ENCODE assay signal across 11 mouse cellular contexts in the genomic region with DNA sequence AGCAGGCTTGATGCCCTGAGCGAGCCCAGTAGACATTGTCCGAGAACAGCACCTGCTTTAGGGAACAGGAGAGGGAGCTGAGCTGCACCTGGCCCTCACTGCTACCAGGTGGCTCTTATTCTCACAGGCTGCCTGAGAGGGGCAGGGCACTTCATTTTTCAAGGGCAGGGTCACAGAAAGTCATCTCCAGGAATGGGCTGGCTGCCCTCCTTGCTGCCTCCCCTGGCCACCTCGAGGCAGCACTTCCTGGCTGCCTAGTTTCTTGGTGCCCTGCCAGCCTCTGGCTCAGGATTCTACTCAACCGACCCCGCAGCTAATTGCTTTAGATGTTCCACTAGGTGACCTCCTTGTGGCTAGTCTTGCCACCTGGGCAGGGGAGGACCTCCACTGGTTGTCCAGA. TPM values are rescaled to one million over a fixed set of nuclear protein-coding genes. Genes with fewer than 3 reads are reported as not detected.
A peak's percentile ranks its signal among the peaks of the same experiment; 100 is the strongest.
DNase-seq lines count a peak whose midpoint lies in the region; ATAC-seq and TF ChIP-seq lines count a peak whose summit lies in the region.
"Had no signal": no experiment of that assay in that cellular context is flagged by ENCODE, and none has a peak within 500 bp of the region (broad histone marks: within the 10 kb centered on the region; RNA-seq: fewer than 3 reads in every experiment).

No protein-coding gene starts in this region.

- H3K36me3 ChIP-seq in heart, postnatal 0 days (replicated peaks; ENCODE audit: control insufficient read depth, insufficient read depth, low read length), result no peaks in the 10 kb centered on the region
- H3K36me3 ChIP-seq in stomach, embryonic 16.5 days (ENCODE audit: control insufficient read depth, insufficient read depth, low read length), result no peaks in the 10 kb centered on the region
- no peaks in the 10 kb centered on the region for H3K36me3 ChIP-seq in liver, embryonic 11.5 days (ENCODE audit: control insufficient read depth, insufficient read depth, low read length)
- H3K36me3 ChIP-seq: neural tube, embryonic 13.5 days had no signal

- H3K9ac ChIP-seq in heart, postnatal 0 days (replicated peaks; ENCODE audit: low read depth, low read length), result peak overlapping the region; percentile 77
- no peak overlapping the region for H3K9ac ChIP-seq in stomach, embryonic 16.5 days (ENCODE audit: low read length)
- no peak overlapping the region for H3K9ac ChIP-seq in liver, embryonic 11.5 days (ENCODE audit: low read depth, low read length)
- H3K9ac ChIP-seq: hindbrain, embryonic 14.5 days; liver, embryonic 14.5 days; neural tube, embryonic 13.5 days had no signal

- H3K9me3 ChIP-seq in heart, postnatal 0 days (replicated peaks; ENCODE audit: control insufficient read depth, low read length), result no peaks in the 10 kb centered on the region
- no peaks in the 10 kb centered on the region for H3K9me3 ChIP-seq in stomach, embryonic 16.5 days (replicated peaks; ENCODE audit: control insufficient read depth, low read length)
- H3K9me3 ChIP-seq in liver, embryonic 11.5 days (ENCODE audit: control insufficient read depth, low read length), result no peaks in the 10 kb centered on the region
- H3K9me3 ChIP-seq: neural tube, embryonic 13.5 days had no signal

- H3K4me2 ChIP-seq in heart, postnatal 0 days (ENCODE audit: low read depth, low read length), result peak overlapping the region; percentile 96
- H3K4me2 ChIP-seq in stomach, embryonic 16.5 days (ENCODE audit: low read depth, low read length), result peak overlapping the region; percentile 65
- H3K4me2 ChIP-seq in liver, embryonic 11.5 days, result no peak overlapping the region

- peak; percentile 38 for TF ChIP-seq CTCF in heart, postnatal 0 days (IDR thresholded peaks at IDR 0.05; ENCODE audit: low read depth)

- no peak for TF ChIP-seq EP300 in heart, postnatal 0 days (IDR thresholded peaks at IDR 0.05; ENCODE audit: low read depth)

- DNase-seq in ovary, postnatal 36 days (ENCODE audit: low spot score), result peak; percentile 51
- DNase-seq in ovary, postnatal 14 days (ENCODE audit: low spot score), result no peak
- DNase-seq in heart, postnatal 0 days (ENCODE audit: low spot score), result peak; percentile 89
- DNase-seq in kidney, postnatal 10 days, result peak; percentile 74
- DNase-seq in liver, embryonic 11.5 days (ENCODE audit: low spot score), result no peak
- DNase-seq in layer of hippocampus, postnatal 14 days (ENCODE audit: low spot score in 2 of 2), result no peak
- DNase-seq in ovary, adult 18-20 months (ENCODE audit: low spot score), result no peak

- WGBS in heart, postnatal 0 days, result 17% methylated on average over 5 of the region's 5 CpGs
- 43% methylated on average over 5 of the region's 5 CpGs for WGBS in stomach, embryonic 16.5 days
- 44% methylated on average over 5 of the region's 5 CpGs for WGBS in liver, embryonic 11.5 days

- H3K27ac ChIP-seq in heart, postnatal 0 days (ENCODE audit: low read depth), result peak overlapping the region; percentile 96
- no peak overlapping the region for H3K27ac ChIP-seq in stomach, embryonic 16.5 days (ENCODE audit: low read length)
- no peak overlapping the region for H3K27ac ChIP-seq in liver, embryonic 11.5 days (ENCODE audit: low read depth, low read length)
- H3K27ac ChIP-seq: hindbrain, embryonic 14.5 days; liver, embryonic 14.5 days; neural tube, embryonic 13.5 days had no signal

- H3K27me3 ChIP-seq in heart, postnatal 0 days (ENCODE audit: control insufficient read depth, insufficient read depth, low read length), result 0 out of 2 replicates have a peak, but pooled peaks cover 4% of the 10 kb centered on the region
- H3K27me3 ChIP-seq in stomach, embryonic 16.5 days (ENCODE audit: control insufficient read depth, insufficient read depth, low read length), result peaks cover 44% of the 10 kb centered on the region
- peaks cover 53% of the 10 kb centered on the region for H3K27me3 ChIP-seq in liver, embryonic 11.5 days (replicated peaks; ENCODE audit: control insufficient read depth, insufficient read depth, low read length)

- peaks cover 42% of the 10 kb centered on the region for H3K4me1 ChIP-seq in heart, postnatal 0 days (ENCODE audit: control insufficient read depth, insufficient read depth)
- peaks cover 10% of the 10 kb centered on the region for H3K4me1 ChIP-seq in stomach, embryonic 16.5 days (ENCODE audit: control insufficient read depth, insufficient read depth, low read length)
- H3K4me1 ChIP-seq in liver, embryonic 11.5 days (replicated peaks; ENCODE audit: control insufficient read depth, insufficient read depth, low read length), result peaks cover 9% of the 10 kb centered on the region

- peak; percentile 36 for ATAC-seq in heart, postnatal 0 days (ENCODE audit: insufficient read depth, low read depth)
- peak; percentile 2; the same call in 1 of the 2 replicates for ATAC-seq in stomach, embryonic 16.5 days (ENCODE audit: insufficient read depth, low FRiP score)
- no peak for ATAC-seq in liver, embryonic 11.5 days (replicated peaks; ENCODE audit: low FRiP score)

- peak overlapping the region; percentile 72 for H3K4me3 ChIP-seq in heart, postnatal 0 days (ENCODE audit: low read depth, low read length)
- peak overlapping the region; percentile 48; the same call in 1 of the 2 replicates for H3K4me3 ChIP-seq in stomach, embryonic 16.5 days (replicated peaks; ENCODE audit: low read length)
- H3K4me3 ChIP-seq in liver, embryonic 11.5 days (ENCODE audit: low read depth, low read length), result no peak overlapping the region

RNA-seq across cellular contexts. Expression of a gene that starts 2.0 kb away (rescaled TPM):
- 73.3 and 75.9 TPM in 2 replicates for total RNA-seq in heart, postnatal 0 days (2014; rRNA removed; ENCODE audit: low replicate concordance)
- polyA plus RNA-seq in heart, postnatal 0 days (2015; fragmentation: Nextera tagmentation; extraction: Ambion mirVana), result 36.4 and 37.2 TPM in 2 replicates
- 10.0 and 10.1 TPM in 2 replicates for polyA plus RNA-seq in stomach, embryonic 16.5 days (2015; fragmentation: Nextera tagmentation; extraction: Ambion mirVana)
- 0.59 and 1.2 TPM in 2 replicates for polyA plus RNA-seq in liver, embryonic 11.5 days (2014; fragmentation: Nextera tagmentation; extraction: Ambion mirVana)
- total RNA-seq in layer of hippocampus, postnatal 14 days (2021), result 1 to 10 TPM; 1.0 to 1.6 TPM

RNA-seq across cellular contexts. Expression of a gene that starts 13.8 kb away (rescaled TPM):
- total RNA-seq in heart, postnatal 0 days (2014; rRNA removed; ENCODE audit: low replicate concordance), result 0.61 and 2.1 TPM in 2 replicates
- 0.70 and 1.6 TPM in 2 replicates for polyA plus RNA-seq in heart, postnatal 0 days (2015; fragmentation: Nextera tagmentation; extraction: Ambion mirVana)
- 18.3 and 18.5 TPM in 2 replicates for polyA plus RNA-seq in stomach, embryonic 16.5 days (2015; fragmentation: Nextera tagmentation; extraction: Ambion mirVana)
- polyA plus RNA-seq in liver, embryonic 11.5 days (2014; fragmentation: Nextera tagmentation; extraction: Ambion mirVana), result 1.2 and 1.3 TPM in 2 replicates
- under 1 TPM; 0.24 to 0.44 TPM for total RNA-seq in layer of hippocampus, postnatal 14 days (2021)

RNA-seq across cellular contexts. Expression of a gene that starts 39.2 kb away (rescaled TPM):
- total RNA-seq in heart, postnatal 0 days (2014; rRNA removed; ENCODE audit: low replicate concordance), result 61.9 and 71.7 TPM in 2 replicates
- polyA plus RNA-seq in heart, postnatal 0 days (2015; fragmentation: Nextera tagmentation; extraction: Ambion mirVana), result 33.7 and 34.0 TPM in 2 replicates
- polyA plus RNA-seq in stomach, embryonic 16.5 days (2015; fragmentation: Nextera tagmentation; extraction: Ambion mirVana), result 75.8 and 84.7 TPM in 2 replicates
- polyA plus RNA-seq in liver, embryonic 11.5 days (2014; fragmentation: Nextera tagmentation; extraction: Ambion mirVana), result 48.9 and 52.2 TPM in 2 replicates
- 10 to 100 TPM; 51.8 to 56.9 TPM for total RNA-seq in layer of hippocampus, postnatal 14 days (2021)

RNA-seq across cellular contexts. Expression of a gene that starts 55.7 kb away (rescaled TPM):
- 1,221 and 1,316 TPM in 2 replicates for total RNA-seq in heart, postnatal 0 days (2014; rRNA removed; ENCODE audit: low replicate concordance)
- polyA plus RNA-seq in heart, postnatal 0 days (2015; fragmentation: Nextera tagmentation; extraction: Ambion mirVana), result 793 and 811 TPM in 2 replicates
- 638 and 686 TPM in 2 replicates for polyA plus RNA-seq in stomach, embryonic 16.5 days (2015; fragmentation: Nextera tagmentation; extraction: Ambion mirVana)
- 273 and 276 TPM in 2 replicates for polyA plus RNA-seq in liver, embryonic 11.5 days (2014; fragmentation: Nextera tagmentation; extraction: Ambion mirVana)
- total RNA-seq in layer of hippocampus, postnatal 14 days (2021), result 100 to 1,000 TPM; 495 to 503 TPM

Comparison
In these comparisons a context has a peak if more than half of its experiments do, and no peak if none do; other contexts are left out.
1. DNase-seq: peak in ovary, postnatal 36 days (single experiment), heart, postnatal 0 days (single experiment) and kidney, postnatal 10 days (single experiment); none in ovary, postnatal 14 days (single experiment), liver, embryonic 11.5 days (single experiment), layer of hippocampus, postnatal 14 days (0 of 2) and ovary, adult 18-20 months (single experiment).